Mouse (Mus musculus) intestine, embryonic 16.5 days (tissue): ENCODE measurements around the gene Ifrd2. TPM values are rescaled to one million over a fixed set of nuclear protein-coding genes. Genes with fewer than 3 reads are reported as not detected.
"Not testable (repeated sequence)": the region's sequence is repeated elsewhere in the genome, so short reads cannot be mapped to it uniquely, and the experiment has no call there.

Experiments used
- ATAC-seq: fragments of 200-750 bp; cut with Nextera tagmentation; 2 replicates; pipeline ENCODE4 v1.8.0; 2017; ENCODE audit warnings: moderate TSS enrichment, moderate library complexity
- H3K27ac ChIP-seq: fragments of 300-500 bp; sonication (generic); 2 replicates; pipeline ENCODE4 v1.5.1; 2014; ENCODE audit warnings: mild to moderate bottlenecking, low read length
- H3K27me3 ChIP-seq: fragments of 300-500 bp; sonication (generic); replicated peaks from 2 replicates; pipeline ENCODE4 v1.6.1; 2014; ENCODE audit warnings: low read length, control low read depth, mixed read lengths; ENCODE audit not compliant: control insufficient read depth, insufficient read depth
- H3K36me3 ChIP-seq: fragments of 300-500 bp; sonication (generic); 2 replicates; pipeline ENCODE4 v1.6.1; 2014; ENCODE audit warnings: low read length, control low read depth; ENCODE audit not compliant: control insufficient read depth, insufficient read depth
- H3K4me1 ChIP-seq: fragments of 300-500 bp; sonication (generic); 2 replicates; pipeline ENCODE4 v1.6.1; 2014; ENCODE audit warnings: low read length, control low read depth, mixed read lengths; ENCODE audit not compliant: control insufficient read depth, insufficient read depth
- H3K4me2 ChIP-seq: fragments of 300-500 bp; sonication (generic); 2 replicates; pipeline ENCODE4 v1.6.1; 2014; ENCODE audit warnings: low read depth, low read length, control low read depth
- H3K4me3 ChIP-seq: fragments of 300-500 bp; sonication (generic); 2 replicates; pipeline ENCODE4 v1.5.1; 2014; ENCODE audit warnings: mild to moderate bottlenecking, low read length
- H3K9ac ChIP-seq: fragments of 300-500 bp; sonication (generic); 2 replicates; pipeline ENCODE4 v1.6.1; 2014; ENCODE audit warnings: low read depth, low read length
- H3K9me3 ChIP-seq: fragments of 300-500 bp; sonication (generic); 2 replicates; pipeline ENCODE4 v1.6.1; 2016; ENCODE audit warnings: low read length, control low read depth; ENCODE audit not compliant: control insufficient read depth
- WGBS: fragments of 180-500 bp; shearing (Covaris S2); extraction: QIAGEN DNeasy Blood & Tissue Kit; methylation state at CpG from one replicate; pipeline ENCODE4 v1.1.7; 2014; 5-methylcytosine and 5-hydroxymethylcytosine counted together
- polyA plus RNA-seq: library from polyadenylated mRNA; unstranded; fragments of >200 nt; fragmentation: Nextera tagmentation; extraction: Ambion mirVana; gene quantifications from 2 replicates; pipeline ENCODE4 v1.2.1, GENCODE M21; 2015

The Ifrd2 gene
- polyA plus RNA-seq, 1 experiment from 2014 or later: 89.6 TPM

- peak overlapping the region; percentile 98 for H3K27ac ChIP-seq
- no peak for ATAC-seq
- 65% methylated on average over 3 of the region's 3 CpGs for WGBS
- H3K4me1 ChIP-seq: peaks cover 36% of the 10 kb centered on the region
- peak overlapping the region; percentile 84 for H3K4me3 ChIP-seq
- peak overlapping the region; percentile 94 for H3K9ac ChIP-seq
- H3K4me2 ChIP-seq: peak overlapping the region; percentile 96
- no peaks in the 10 kb centered on the region for H3K9me3 ChIP-seq
- no peaks in the 10 kb centered on the region for H3K27me3 ChIP-seq
- peaks cover 18% of the 10 kb centered on the region for H3K36me3 ChIP-seq
Measured at GRCm38 (mm10) chr9:107556346-107556745, 31.1 kb upstream of the Ifrd2 start.

DNA sequence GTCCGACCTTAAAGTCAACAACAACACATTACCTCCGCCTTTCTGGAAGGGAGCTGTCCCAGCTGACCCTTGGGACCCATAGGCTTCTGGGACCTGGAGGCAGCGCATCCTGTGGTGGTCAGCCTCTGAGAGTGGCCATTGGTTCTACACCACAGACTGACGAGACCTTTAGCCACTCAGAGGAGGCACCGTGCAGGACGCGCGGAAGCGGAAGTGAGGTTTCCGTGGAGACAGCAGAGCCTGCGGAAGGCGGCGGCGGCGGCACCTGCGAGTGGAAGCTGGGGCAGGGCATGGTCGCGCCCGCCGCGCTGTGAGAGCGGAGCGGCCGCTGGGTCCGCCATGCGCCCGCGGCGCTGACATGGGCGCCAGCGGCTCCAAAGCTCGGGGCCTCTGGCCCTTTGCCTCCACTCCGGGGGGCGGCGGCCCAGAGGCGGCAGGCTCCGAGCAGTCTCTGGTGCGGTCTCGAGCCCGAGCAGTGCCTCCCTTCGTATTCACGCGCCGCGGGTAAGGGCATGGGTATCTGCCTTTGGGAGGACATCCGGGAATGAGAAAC is 24.3 kb upstream of the Ifrd2 start, which contains the start of gene Tusc2:
Tusc2 (plus strand) TSS at position 227 of the 553 bp plus-strand sequence.
- peaks cover 30% of the 10 kb centered on the region for H3K4me1 ChIP-seq
- peaks cover 18% of the 10 kb centered on the region for H3K36me3 ChIP-seq
- H3K9ac ChIP-seq: peak within 1 kb of the TSS; percentile 87
- no peaks in the 10 kb centered on the region for H3K9me3 ChIP-seq
- peak within 1 kb of the TSS; percentile 59 for H3K27ac ChIP-seq
- peak; percentile 95 for ATAC-seq
- H3K4me2 ChIP-seq: peak within 1 kb of the TSS; percentile 74
- 0% methylated on average over 46 of the region's 46 CpGs for WGBS
- peak within 1 kb of the TSS; percentile 93 for H3K4me3 ChIP-seq
- H3K27me3 ChIP-seq: no peaks in the 10 kb centered on the region

- H3K9me3 ChIP-seq, H3K4me3 ChIP-seq, H3K4me2 ChIP-seq, H3K27me3 ChIP-seq, ATAC-seq: not testable (repeated sequence)
- Histone ChIP-seq H3K27ac (peak overlapping the region; percentile 13; the same call in 1 of the 2 replicates), H3K36me3 (peaks cover 12% of the 10 kb centered on the region; the same call in 1 of the 2 replicates), H3K9ac (peak overlapping the region; percentile 27; the same call in 1 of the 2 replicates), H3K4me1 (peaks cover 38% of the 10 kb centered on the region)
- 54% methylated on average over 5 of the region's 5 CpGs for WGBS
Measured at GRCm38 (mm10) chr9:107565556-107565955, 21.9 kb upstream of the Ifrd2 start.

DNA sequence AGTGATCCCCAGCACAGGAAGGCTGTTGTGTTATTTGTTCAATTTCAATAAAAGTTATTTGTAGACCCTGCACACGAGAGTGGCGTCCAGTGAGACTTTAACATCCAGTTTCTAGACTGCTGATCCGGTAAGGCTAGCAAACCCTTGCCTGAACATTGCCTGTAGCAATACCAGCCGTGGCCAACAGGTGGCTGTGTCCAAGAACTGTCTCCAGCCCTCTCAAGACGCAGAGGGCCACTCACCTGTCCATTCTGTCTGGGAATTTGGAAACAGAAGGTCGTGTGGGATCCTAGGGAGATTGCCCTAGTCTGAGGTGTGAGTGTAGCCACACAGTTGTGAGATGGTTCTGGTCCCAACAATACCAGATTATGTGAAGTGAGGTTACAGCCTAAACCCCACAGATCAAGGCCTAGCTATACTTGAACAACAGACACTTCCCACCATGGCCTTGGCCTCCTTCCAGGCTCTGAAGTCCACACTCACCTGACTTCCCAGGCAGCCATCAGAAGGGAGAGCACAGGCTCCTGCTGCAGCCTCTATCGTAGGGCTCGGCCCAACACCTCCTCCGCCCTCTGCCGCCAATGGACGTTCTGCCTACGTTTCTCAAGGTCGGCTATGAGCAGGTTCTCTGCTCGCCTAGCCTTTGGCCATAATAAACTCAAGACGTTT is 21.3 kb upstream of the Ifrd2 start:
- Histone ChIP-seq H3K27me3 (no peaks in the 10 kb centered on the region), H3K4me2 (peak overlapping the region; percentile 32), H3K27ac (peak overlapping the region; percentile 72), H3K4me1 (peaks cover 44% of the 10 kb centered on the region), H3K36me3 (peaks cover 11% of the 10 kb centered on the region; the same call in 1 of the 2 replicates), H3K9ac (0 out of 2 replicates have a peak overlapping the region, but pooled peaks have one; percentile 34), H3K9me3 (no peaks in the 10 kb centered on the region), H3K4me3 (peak overlapping the region; percentile 13; the same call in 1 of the 2 replicates)
- no peak for ATAC-seq
- WGBS: 50% methylated on average over 15 of the region's 15 CpGs

DNA sequence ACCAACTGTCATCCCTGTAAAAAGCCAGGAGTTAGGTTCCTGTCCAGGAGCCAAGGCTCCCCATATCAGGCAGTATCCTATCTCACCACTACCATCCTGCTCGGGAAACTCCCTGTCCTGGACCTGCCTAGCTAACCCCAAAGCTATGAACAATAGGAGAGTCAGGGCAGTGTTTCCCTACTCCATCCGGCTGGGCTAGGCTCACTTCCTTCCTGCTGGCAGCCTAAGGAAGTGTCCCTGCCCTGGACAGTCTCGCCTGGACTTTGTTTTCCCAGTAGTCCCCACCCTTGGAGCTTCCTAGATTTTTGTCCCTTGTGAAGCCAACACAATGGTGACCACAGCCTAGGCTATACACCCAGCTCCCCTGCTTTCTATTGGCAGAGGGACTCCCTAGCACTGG is 20.6 kb upstream of the Ifrd2 start:
- ATAC-seq: no peak
- peaks cover 7% of the 10 kb centered on the region; the same call in 1 of the 2 replicates for H3K36me3 ChIP-seq
- peak overlapping the region; percentile 13; the same call in 1 of the 2 replicates for H3K4me3 ChIP-seq
- H3K4me2 ChIP-seq: peak overlapping the region; percentile 32; the same call in 1 of the 2 replicates
- H3K9ac ChIP-seq: peak overlapping the region; percentile 34; the same call in 1 of the 2 replicates
- peaks cover 51% of the 10 kb centered on the region for H3K4me1 ChIP-seq
- 44% methylated on average over 3 of the region's 3 CpGs for WGBS
- H3K9me3 ChIP-seq: no peaks in the 10 kb centered on the region
- peak overlapping the region; percentile 72 for H3K27ac ChIP-seq
- H3K27me3 ChIP-seq: no peaks in the 10 kb centered on the region

- 6% methylated on average over 18 of the region's 18 CpGs for WGBS
- Histone ChIP-seq H3K9ac (peak within 1 kb of the TSS; percentile 85), H3K4me2 (peak within 1 kb of the TSS; percentile 74), H3K4me3 (peak within 1 kb of the TSS; percentile 78), H3K27me3 (no peaks in the 10 kb centered on the region), H3K9me3 (no peaks in the 10 kb centered on the region), H3K27ac (peak within 1 kb of the TSS; percentile 72), H3K4me1 (peaks cover 56% of the 10 kb centered on the region), H3K36me3 (peaks cover 6% of the 10 kb centered on the region; the same call in 1 of the 2 replicates)
- ATAC-seq: no peak
Measured at GRCm38 (mm10) chr9:107567702-107568319, 19.6 kb upstream of the Ifrd2 start, which contains the start of gene Hyal2. Hyal2 (plus strand) TSS chr9:107567945.

- WGBS: under 1% methylated on average over 41 of the region's 41 CpGs
Measured at GRCm38 (mm10) chr9:107568331-107569261, 18.8 kb upstream of the Ifrd2 start.

DNA sequence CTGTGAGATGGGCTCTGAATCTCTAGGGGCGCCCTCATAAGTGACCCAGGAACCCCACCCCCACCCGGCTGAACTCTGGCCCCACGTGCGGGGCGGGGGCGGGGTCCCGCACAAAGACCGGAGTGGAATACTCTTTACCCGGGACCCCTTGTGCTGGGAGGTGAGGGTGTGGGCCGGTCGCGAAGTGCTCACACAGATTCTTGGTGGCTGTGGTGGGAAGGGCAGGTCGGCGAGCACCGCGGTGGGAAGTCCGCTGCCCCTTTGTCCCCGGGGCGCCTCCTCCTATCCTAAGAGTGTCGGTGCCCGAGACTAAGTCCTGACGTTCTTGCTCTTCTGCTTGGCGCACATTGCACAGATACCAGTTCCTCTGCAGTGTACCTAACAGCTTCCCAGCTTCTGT is 18.2 kb upstream of the Ifrd2 start:
- Histone ChIP-seq H3K36me3 (peaks cover 6% of the 10 kb centered on the region; the same call in 1 of the 2 replicates), H3K27ac (peak overlapping the region; percentile 72), H3K4me1 (peaks cover 49% of the 10 kb centered on the region), H3K27me3 (no peaks in the 10 kb centered on the region), H3K9ac (peak overlapping the region; percentile 85), H3K4me3 (peak overlapping the region; percentile 78), H3K9me3 (no peaks in the 10 kb centered on the region), H3K4me2 (peak overlapping the region; percentile 74)
- under 1% methylated on average over 23 of the region's 23 CpGs for WGBS
- peak; percentile 22 for ATAC-seq

More at GRCm38 (mm10) chr9:107568331-107569261, 18.8 kb upstream of the Ifrd2 start:
- peak overlapping the region; percentile 78 for H3K4me3 ChIP-seq
- peak overlapping the region; percentile 85 for H3K9ac ChIP-seq
- H3K9me3 ChIP-seq: no peaks in the 10 kb centered on the region
- H3K4me2 ChIP-seq: peak overlapping the region; percentile 74
- peaks cover 55% of the 10 kb centered on the region for H3K4me1 ChIP-seq
- H3K36me3 ChIP-seq: peaks cover 6% of the 10 kb centered on the region; the same call in 1 of the 2 replicates
- peak; percentile 82 for ATAC-seq
- no peaks in the 10 kb centered on the region for H3K27me3 ChIP-seq
- H3K27ac ChIP-seq: peak overlapping the region; percentile 72
